Mouse (Mus musculus) CD4-positive, CD25-positive, alpha-beta regulatory T cell (primary cell): ENCODE measurements around the gene Lhx3. TPM values are rescaled to one million over a fixed set of nuclear protein-coding genes. Genes with fewer than 3 reads are reported as not detected.

Experiments
- polyA plus RNA-seq: library from polyadenylated mRNA; unstranded; fragments of 100-300 nt; shearing (Covaris generic); gene quantifications from one replicate; pipeline ENCODE4 v1.2.1, GENCODE M21; 2017

Gene Lhx3
- not detected for polyA plus RNA-seq

GRCm38 (mm10) chr2:26208126-26208789 lies at the start of gene Lhx3:
Lhx3 (minus strand) TSS chr2:26208289.

GRCm38 (mm10) chr2:26237290-26237782 lies 29.2 kb upstream of the Lhx3 start, which contains the start of gene Qsox2:
Qsox2 (minus strand) TSS chr2:26237525.

Other genes with a start within 250 kb of the Lhx3 start
- 29.1 TPM for gene Camsap1, start 225.0 kb downstream of the Lhx3 start, polyA plus RNA-seq
- gene Ubac1, start 186.5 kb downstream of the Lhx3 start, polyA plus RNA-seq = 67.3 TPM
- gene Nacc2, start 85.1 kb downstream of the Lhx3 start, polyA plus RNA-seq = 1.3 TPM
- gene Qsox2, start 29.2 kb upstream of the Lhx3 start, polyA plus RNA-seq = 11.5 TPM
- gene Ccdc187, start 86.3 kb upstream of the Lhx3 start, polyA plus RNA-seq = 0.05 TPM
- gene Gpsm1, start 107.2 kb upstream of the Lhx3 start, polyA plus RNA-seq = 10.5 TPM
- gene Dnlz, start 143.8 kb upstream of the Lhx3 start, polyA plus RNA-seq = 20.6 TPM
- gene Card9, start 152.6 kb upstream of the Lhx3 start, polyA plus RNA-seq = 3.4 TPM
- gene Snapc4, start 172.4 kb upstream of the Lhx3 start, polyA plus RNA-seq = 60.2 TPM
- gene Entr1, start 181.0 kb upstream of the Lhx3 start, polyA plus RNA-seq = 174 TPM
- gene Pmpca, start 181.1 kb upstream of the Lhx3 start, polyA plus RNA-seq = 108 TPM
- 36.5 TPM for gene Inpp5e, start 200.9 kb upstream of the Lhx3 start, polyA plus RNA-seq
- gene Sec16a, start 236.9 kb upstream of the Lhx3 start, polyA plus RNA-seq = 54.4 TPM